Mouse (Mus musculus) NIH3T3 (cell line): ENCODE measurements around the gene Cep68.

Source experiments
- DNase-seq: peaks from one replicate; pipeline ENCODE4 v3.0.0-alpha.2; 2012; ENCODE audit warnings: low read depth

Cep68 gene

DNA sequence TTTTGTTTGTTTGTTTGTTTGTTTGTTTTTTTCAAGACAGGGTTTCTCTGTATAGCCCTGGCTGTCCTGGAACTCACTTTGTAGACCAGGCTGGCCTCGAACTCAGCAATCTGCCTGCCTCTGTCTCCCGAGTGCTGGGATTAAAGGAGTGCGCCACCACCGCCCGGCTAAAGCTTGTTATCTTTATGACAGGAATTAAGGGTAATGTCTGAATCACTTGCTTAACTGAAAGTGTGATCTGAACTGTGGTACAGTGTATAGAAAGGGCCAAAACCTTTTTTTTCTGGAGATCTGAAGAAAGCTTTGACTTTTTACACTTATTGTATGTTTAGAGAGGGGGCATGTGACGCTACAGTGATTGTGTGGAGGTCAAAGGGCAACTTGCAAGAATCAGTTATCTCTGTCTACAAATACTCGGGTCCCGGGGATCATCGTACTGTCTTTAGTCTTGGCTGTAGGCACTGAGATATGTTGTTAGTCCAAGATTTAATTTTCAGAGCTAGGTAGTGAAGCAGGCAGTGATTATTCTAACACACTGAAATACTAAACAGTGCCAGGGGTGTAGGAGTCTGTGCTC, 44.3 kb downstream of the Cep68 start:
- no peak for DNase-seq

DNA sequence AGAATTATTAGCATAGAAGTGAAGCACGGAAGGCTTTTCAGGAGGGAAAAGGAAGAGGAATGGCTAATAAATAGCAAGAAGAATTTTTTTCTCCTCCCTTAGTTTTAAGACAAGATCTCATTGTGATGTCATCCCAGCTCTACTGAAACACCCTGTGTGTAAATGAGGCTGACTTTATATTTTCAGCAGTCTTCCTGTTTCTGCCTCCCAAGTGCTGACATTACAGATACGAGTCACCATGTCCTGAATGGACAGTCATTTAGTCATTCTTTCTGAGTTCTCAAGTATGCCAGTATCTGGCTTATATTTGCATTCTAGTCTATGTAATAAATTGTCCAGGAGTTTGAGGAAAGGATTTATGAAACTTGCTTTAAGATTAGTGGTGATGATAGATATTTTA, 44.9 kb downstream of the Cep68 start:
- DNase-seq = no peak

DNA sequence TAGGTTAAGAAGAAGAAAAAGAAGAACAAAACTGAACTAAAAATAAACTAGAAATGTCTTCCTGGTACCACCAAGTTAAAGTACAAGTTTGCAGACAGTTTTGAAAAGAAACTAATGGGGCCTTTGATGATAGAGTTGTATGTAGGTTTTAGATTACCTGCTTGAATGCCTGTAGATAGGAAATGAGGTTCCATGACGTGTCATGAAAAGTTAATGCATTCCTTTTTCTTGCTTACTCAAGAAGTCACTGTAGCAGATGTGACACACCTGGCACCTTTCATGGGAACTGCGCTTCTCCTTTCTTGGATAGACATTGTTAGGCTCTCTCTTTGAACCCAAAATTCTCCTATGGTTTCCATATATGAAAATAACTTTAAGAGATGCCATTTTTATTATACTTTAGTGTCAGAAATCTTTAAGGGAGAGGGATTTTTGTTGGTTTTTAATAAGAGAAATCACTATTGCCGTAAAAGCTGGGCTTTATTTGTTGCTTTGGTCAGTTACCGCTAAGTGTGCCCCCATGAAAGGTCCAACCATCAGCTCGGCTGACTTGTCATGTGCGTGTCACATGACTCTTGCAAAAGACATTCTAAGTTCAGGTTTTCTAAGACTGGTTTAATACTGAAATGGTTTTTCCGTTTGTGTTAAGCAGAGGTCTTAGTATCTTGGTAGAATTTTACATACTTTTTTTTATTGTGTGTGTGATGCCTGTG, 46.8 kb downstream of the Cep68 start:
- DNase-seq = peak; percentile 33

- DNase-seq = peak; percentile 73
These were observed 47.5 kb downstream of the Cep68 start for GRCm38 (mm10) chr11:20201661-20202101.

GRCm38 (mm10) chr11:20200713-20201575, 48.3 kb downstream of the Cep68 start, which contains the start of gene Rab1a:
Rab1a (plus strand) TSS chr11:20201432.
- peak; percentile 100 for DNase-seq

- DNase-seq = no peak
These were observed 56.0 kb downstream of the Cep68 start for GRCm38 (mm10) chr11:20193100-20193736.

- no peak for DNase-seq
These were observed 62.0 kb downstream of the Cep68 start for GRCm38 (mm10) chr11:20187271-20187670.
